Mouse (Mus musculus) CH12.LX (cell line): ENCODE results near the gene Tbc1d23. TPM values are rescaled to one million over a fixed set of nuclear protein-coding genes. Genes with fewer than 3 reads are reported as not detected.

Experiments used
- DNase-seq: peaks from one replicate; pipeline ENCODE4 v3.0.0-alpha.2; 2013; ENCODE audit errors: extremely low read depth
- H3K27ac ChIP-seq: 2 replicates; pipeline ENCODE4 v1.5.1; 2012; ENCODE audit warnings: low read depth, mild to moderate bottlenecking, control low read depth, moderate library complexity; ENCODE audit not compliant: insufficient read depth
- H3K27me3 ChIP-seq: replicated peaks from 2 replicates; pipeline ENCODE3; 2012; ENCODE audit warnings: inconsistent platforms
- H3K36me3 ChIP-seq, 2 experiments: replicated peaks in 1 of 2; 2 replicates each; pipeline versions ENCODE3 to v1.6.1; 2012; ENCODE audit warnings: inconsistent platforms in 1 of 2, low read length in 1 of 2, mild to moderate bottlenecking in 1 of 2, mixed read lengths in 1 of 2, moderate library complexity in 1 of 2; ENCODE audit not compliant: control insufficient read depth in 1 of 2, insufficient read depth in 1 of 2
- H3K4me1 ChIP-seq, 2 experiments: 2 replicates each; pipeline ENCODE4 v1.6.1; 2012; ENCODE audit warnings: inconsistent platforms in 1 of 2, moderate library complexity in 1 of 2; ENCODE audit not compliant: insufficient read depth in 2 of 2, control insufficient read depth in 1 of 2
- H3K4me2 ChIP-seq: 2 replicates; pipeline ENCODE4 v1.6.1; 2012; ENCODE audit warnings: low read depth, mild to moderate bottlenecking, control low read depth; ENCODE audit not compliant: poor library complexity, insufficient read depth, severe bottlenecking
- H3K4me3 ChIP-seq, 3 experiments: fragments of 150-350 bp in 1 of 3; sonication (generic) in 1 of 3; replicated peaks in 1 of 3; 2 replicates each; pipeline versions ENCODE3 to v1.5.1; 2011 to 2012; ENCODE audit warnings: low read depth in 2 of 3, low read length in 2 of 3, mild to moderate bottlenecking in 2 of 3, moderate library complexity in 2 of 3, control low read depth in 1 of 3, improper control_type of control experiment in 1 of 3, inconsistent platforms in 1 of 3, mixed read lengths in 1 of 3; ENCODE audit not compliant: poor library complexity in 1 of 3
- H3K79me2 ChIP-seq: replicated peaks from 2 replicates; pipeline ENCODE4 v1.6.1; 2012; ENCODE audit warnings: mild to moderate bottlenecking, moderate library complexity; ENCODE audit not compliant: control insufficient read depth, poor library complexity, insufficient read depth, severe bottlenecking; ENCODE audit errors: extremely low read depth
- H3K9ac ChIP-seq: 2 replicates; pipeline ENCODE4 v1.6.1; 2012; ENCODE audit warnings: low read depth, mild to moderate bottlenecking, control low read depth, moderate library complexity; ENCODE audit not compliant: insufficient read depth
- H3K9me3 ChIP-seq: replicated peaks from 2 replicates; pipeline ENCODE3; 2012; ENCODE audit warnings: low read length, inconsistent platforms, mixed read lengths
- BHLHE40 ChIP-seq: IDR thresholded peaks from 2 replicates; pipeline ENCODE4 v1.6.1; 2011; ENCODE audit warnings: mild to moderate bottlenecking, low read depth, low read length, improper control_type of control experiment
- CHD1 ChIP-seq: IDR thresholded peaks from 2 replicates; pipeline ENCODE4 v1.6.1; 2012; ENCODE audit warnings: low read depth, low read length, improper control_type of control experiment, inconsistent platforms
- CHD2 ChIP-seq: IDR thresholded peaks from 2 replicates; pipeline ENCODE4 v1.6.1; 2011; ENCODE audit warnings: low read length, improper control_type of control experiment
- CTCF ChIP-seq, 2 experiments: IDR thresholded peaks in 1 of 2; conservative IDR thresholded peaks in 1 of 2; 2 replicates each; pipeline ENCODE4 v1.5.1; 2011 to 2012; ENCODE audit warnings: low read depth in 2 of 2, low read length in 2 of 2, improper control_type of control experiment in 1 of 2, inconsistent platforms in 1 of 2, mild to moderate bottlenecking in 1 of 2, moderate library complexity in 1 of 2
- E2F4 ChIP-seq: IDR thresholded peaks from 2 replicates; pipeline ENCODE4 v1.6.1; 2011; ENCODE audit warnings: low read depth, low read length, improper control_type of control experiment; ENCODE audit not compliant: insufficient replicate concordance
- ELF1 ChIP-seq: IDR thresholded peaks from 2 replicates; pipeline ENCODE4 v1.6.1; 2014; ENCODE audit warnings: low read depth, mild to moderate bottlenecking, inconsistent platforms, low read length, improper control_type of control experiment
- EP300 ChIP-seq: IDR thresholded peaks from 2 replicates; pipeline ENCODE4 v1.6.1; 2011; ENCODE audit warnings: low read length, improper control_type of control experiment
- ETS1 ChIP-seq: conservative IDR thresholded peaks from 2 replicates; pipeline ENCODE4 v1.6.1; 2012; ENCODE audit warnings: low read depth, mild to moderate bottlenecking, inconsistent platforms, low read length, improper control_type of control experiment, moderate library complexity
- GABPA ChIP-seq: IDR thresholded peaks from 2 replicates; pipeline ENCODE4 v1.6.1; 2012; ENCODE audit warnings: low read depth, low read length, improper control_type of control experiment, inconsistent platforms; ENCODE audit not compliant: insufficient replicate concordance
- HCFC1 ChIP-seq: IDR thresholded peaks from 2 replicates; pipeline ENCODE4 v1.6.1; 2012; ENCODE audit warnings: low read depth, mild to moderate bottlenecking, inconsistent platforms, low read length, improper control_type of control experiment
- IRF4 ChIP-seq: IDR thresholded peaks from 2 replicates; pipeline ENCODE4 v1.6.1; 2014; ENCODE audit warnings: low read depth, mild to moderate bottlenecking, inconsistent platforms, low read length, improper control_type of control experiment
- JUN ChIP-seq: IDR thresholded peaks from 2 replicates; pipeline ENCODE4 v1.6.1; 2011; ENCODE audit warnings: low read depth, mild to moderate bottlenecking, low read length, improper control_type of control experiment, moderate library complexity; ENCODE audit not compliant: insufficient read depth
- JUND ChIP-seq: conservative IDR thresholded peaks from 2 replicates; pipeline ENCODE4 v1.6.1; 2011; ENCODE audit warnings: low read depth, low read length, improper control_type of control experiment
- KAT2A ChIP-seq: IDR thresholded peaks from 2 replicates; pipeline ENCODE4 v1.6.1; 2012; ENCODE audit warnings: low read length, improper control_type of control experiment, inconsistent platforms; ENCODE audit not compliant: insufficient replicate concordance
- MAFK ChIP-seq: IDR thresholded peaks from 2 replicates; pipeline ENCODE4 v1.6.1; 2011; ENCODE audit warnings: low read length, improper control_type of control experiment; ENCODE audit not compliant: insufficient replicate concordance
- MAX ChIP-seq: IDR thresholded peaks from 2 replicates; pipeline ENCODE4 v1.6.1; 2011; ENCODE audit warnings: low read length, improper control_type of control experiment
- MAZ ChIP-seq: IDR thresholded peaks from 2 replicates; pipeline ENCODE4 v1.6.1; 2012; ENCODE audit warnings: low read depth, mild to moderate bottlenecking, inconsistent platforms, low read length, improper control_type of control experiment, moderate library complexity
- MEF2A ChIP-seq: IDR thresholded peaks from 2 replicates; pipeline ENCODE4 v1.6.1; 2014; ENCODE audit warnings: low read depth, mild to moderate bottlenecking, inconsistent platforms, low read length, improper control_type of control experiment, borderline replicate concordance
- MXI1 ChIP-seq: IDR thresholded peaks from 2 replicates; pipeline ENCODE4 v1.6.1; 2011; ENCODE audit warnings: mild to moderate bottlenecking, low read depth, low read length, improper control_type of control experiment
- MYC ChIP-seq: IDR thresholded peaks from 2 replicates; pipeline ENCODE4 v1.6.1; 2011; ENCODE audit warnings: low read depth, mild to moderate bottlenecking, improper control_type of control experiment, low read length
- NELFE ChIP-seq: IDR thresholded peaks from 2 replicates; pipeline ENCODE4 v1.6.1; 2011; ENCODE audit warnings: low read depth, low read length, improper control_type of control experiment
- NRF1 ChIP-seq: IDR thresholded peaks from 2 replicates; pipeline ENCODE4 v1.6.1; 2014; ENCODE audit warnings: low read depth, mild to moderate bottlenecking, inconsistent platforms, low read length, improper control_type of control experiment, moderate library complexity
- PAX5 ChIP-seq: IDR thresholded peaks from 2 replicates; pipeline ENCODE4 v1.6.1; 2012; ENCODE audit warnings: low read length, inconsistent platforms, mixed read lengths
- POLR2A ChIP-seq: IDR thresholded peaks from 2 replicates; pipeline ENCODE4 v1.6.1; 2011; ENCODE audit warnings: low read depth, mild to moderate bottlenecking, improper control_type of control experiment, low read length
- POLR2AphosphoS2 ChIP-seq: IDR thresholded peaks from 2 replicates; pipeline ENCODE4 v1.6.1; 2011; ENCODE audit warnings: low read depth, low read length, improper control_type of control experiment
- RAD21 ChIP-seq: IDR thresholded peaks from 2 replicates; pipeline ENCODE4 v1.6.1; 2011; ENCODE audit warnings: low read depth, mild to moderate bottlenecking, low read length, improper control_type of control experiment, moderate library complexity
- RCOR1 ChIP-seq: conservative IDR thresholded peaks from 2 replicates; pipeline ENCODE4 v1.6.1; 2012; ENCODE audit warnings: low read depth, mild to moderate bottlenecking, inconsistent platforms, low read length, improper control_type of control experiment
- SIN3A ChIP-seq: IDR thresholded peaks from 2 replicates; pipeline ENCODE4 v1.6.1; 2012; ENCODE audit warnings: low read length, improper control_type of control experiment, inconsistent platforms
- SMC3 ChIP-seq: IDR thresholded peaks from 2 replicates; pipeline ENCODE4 v1.6.1; 2011; ENCODE audit warnings: low read depth, low read length, improper control_type of control experiment
- TBP ChIP-seq: conservative IDR thresholded peaks from 2 replicates; pipeline ENCODE4 v1.6.1; 2011; ENCODE audit warnings: low read depth, low read length, improper control_type of control experiment
- TCF12 ChIP-seq: IDR thresholded peaks from 2 replicates; pipeline ENCODE4 v1.6.1; 2014; ENCODE audit warnings: low read depth, mild to moderate bottlenecking, inconsistent platforms, low read length, improper control_type of control experiment
- UBTF ChIP-seq: IDR thresholded peaks from 2 replicates; pipeline ENCODE4 v1.6.1; 2012; ENCODE audit warnings: low read depth, mild to moderate bottlenecking, inconsistent platforms, low read length, improper control_type of control experiment, moderate library complexity
- USF1 ChIP-seq: IDR thresholded peaks from 2 replicates; pipeline ENCODE4 v1.6.1; 2014; ENCODE audit warnings: low read depth, mild to moderate bottlenecking, inconsistent platforms, low read length, improper control_type of control experiment
- USF2 ChIP-seq: conservative IDR thresholded peaks from 2 replicates; pipeline ENCODE4 v1.6.1; 2011; ENCODE audit warnings: low read depth, low read length, improper control_type of control experiment
- ZC3H11A ChIP-seq: IDR thresholded peaks from 2 replicates; pipeline ENCODE4 v1.6.1; 2012; ENCODE audit warnings: low read depth, mild to moderate bottlenecking, inconsistent platforms, low read length, improper control_type of control experiment
- ZKSCAN1 ChIP-seq: IDR thresholded peaks from 2 replicates; pipeline ENCODE4 v1.6.1; 2012; ENCODE audit warnings: low read depth, inconsistent platforms, low read length, improper control_type of control experiment, borderline replicate concordance
- ZMIZ1 ChIP-seq: IDR thresholded peaks from 2 replicates; pipeline ENCODE4 v1.6.1; 2012; ENCODE audit warnings: low read depth, mild to moderate bottlenecking, inconsistent platforms, low read length, improper control_type of control experiment
- ZNF384 ChIP-seq: IDR thresholded peaks from 2 replicates; pipeline ENCODE4 v1.6.1; 2012; ENCODE audit warnings: low read depth, low read length, improper control_type of control experiment, inconsistent platforms
- dilution Hi-C: fragments of 300-500 bp; cut with MboI; formaldehyde crosslinking; loops from 2 replicates; pipeline ENCODE4 v1.14.3; 2020; ENCODE audit warnings: low sequenced_read_pairs; ENCODE audit not compliant: extremely low pct_unique_long_range_greater_than_20kb, extremely low pct_ligation_motif_present
- in situ Hi-C: fragments of 300-500 bp; cut with MboI; formaldehyde crosslinking; loops from 3 replicates; pipeline ENCODE4 v1.14.3; 2019; ENCODE audit warnings: low sequenced_read_pairs, low pct_ligation_motif_present, low pct_unique_long_range_greater_than_20kb, mixed read lengths
- polyA plus RNA-seq: library from polyadenylated mRNA; unstranded; fragments of >175 nt; gene quantifications from 2 replicates; pipeline ENCODE4 v1.2.1, GENCODE M21; 2012; ENCODE audit warnings: low read depth; ENCODE audit not compliant: insufficient read length
- total RNA-seq, 2 experiments: library from RNA; depleted of rRNA; stranded (reverse); fragments of 300-350 nt in 1 of 2; fragments of >200 nt in 1 of 2; gene quantifications; 2 replicates each; pipeline ENCODE4 v1.2.3; 2012 to 2014

The Tbc1d23 gene
- total and polyA plus RNA-seq, 3 experiments: 21.2 to 38.8 (median 31.5) TPM

DNA sequence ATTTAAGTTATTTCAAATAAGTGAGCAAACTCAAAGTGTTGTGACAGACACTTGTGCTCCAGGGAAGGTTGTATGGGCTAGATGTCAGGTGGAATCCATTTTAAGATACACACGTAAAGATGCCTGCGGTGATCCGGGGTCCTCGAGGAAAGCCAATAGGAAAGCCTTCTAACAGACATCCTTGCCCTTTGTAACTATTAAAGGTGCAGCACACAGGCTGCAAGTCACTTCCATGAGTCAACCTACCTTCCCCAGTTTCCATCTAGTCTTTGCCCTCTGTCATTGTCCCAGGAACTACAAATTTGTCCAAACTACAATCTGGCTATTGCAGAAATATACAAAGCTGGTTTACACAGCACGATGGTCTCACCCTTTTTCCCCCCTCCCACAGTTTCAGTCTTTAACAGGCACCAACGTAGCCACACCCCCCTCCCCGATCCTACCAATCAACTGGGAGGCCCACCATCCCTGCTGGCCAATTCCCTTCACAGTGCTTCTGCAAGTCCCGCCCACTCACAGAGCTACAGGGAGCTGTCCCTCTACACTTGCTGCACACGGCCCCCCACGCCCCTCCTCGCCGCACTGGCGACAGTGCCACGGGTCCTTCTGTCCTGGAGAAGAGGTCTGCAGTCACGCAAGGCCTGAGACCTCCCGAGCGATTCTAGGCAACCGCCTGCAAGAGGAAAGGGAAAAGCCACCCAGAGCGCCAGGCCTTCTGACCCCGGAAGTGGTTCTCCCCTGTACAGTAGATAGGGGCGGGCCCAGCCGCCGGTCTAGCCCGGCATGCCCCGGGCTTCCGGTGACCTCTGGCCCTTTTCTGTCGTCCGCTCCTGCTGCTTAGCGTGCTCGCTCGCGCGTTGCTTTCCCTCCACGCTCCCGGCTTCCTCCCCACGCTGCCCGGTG lies 110.1 kb downstream of the Tbc1d23 start, which contains the start of gene Tomm70a:
Tomm70a (plus strand) TSS at position 791 of the 903 bp plus-strand sequence.
- Histone ChIP-seq H3K36me3 (peaks cover 0 to 16% of the 10 kb centered on the region in 2 experiments), H3K4me2 (peak within 1 kb of the TSS; percentile 99), H3K27me3 (peaks cover 2% of the 10 kb centered on the region), H3K9me3 (no peaks in the 10 kb centered on the region)
- TF ChIP-seq ZNF384: no peak
- peak; percentile 86 for TF ChIP-seq TCF12
- TF ChIP-seq USF1: no peak; the same call in 1 of the 2 replicates
- TF ChIP-seq RAD21: no peak
- TF ChIP-seq SIN3A: peak; percentile 89
- TF ChIP-seq NRF1: peak; percentile 46
- TF ChIP-seq POLR2A: peak; percentile 95
- TF ChIP-seq KAT2A: peak; percentile 96; the same call in 1 of the 2 replicates
- no peak; the same call in 1 of the 2 replicates for TF ChIP-seq POLR2AphosphoS2
- no peak for TF ChIP-seq SMC3
- no peak for TF ChIP-seq E2F4
- TF ChIP-seq MAFK: no peak
- TF ChIP-seq RCOR1: no peak
- peak; percentile 97 for TF ChIP-seq CHD2
- peak; percentile 90 for TF ChIP-seq ELF1
- TF ChIP-seq HCFC1: peak; percentile 95
- no peak; the same call in 1 of the 2 replicates for TF ChIP-seq BHLHE40
- peak; percentile 96 for TF ChIP-seq MYC
- TF ChIP-seq MEF2A: peak; percentile 52; the same call in 1 of the 2 replicates
- TF ChIP-seq NELFE: peak; percentile 89
- TF ChIP-seq ZKSCAN1: no peak
- peak; percentile 78 for TF ChIP-seq ZMIZ1
- no peak for TF ChIP-seq JUND
- no peak for TF ChIP-seq EP300
- peak; percentile 24; the same call in 1 of the 2 replicates for TF ChIP-seq GABPA
- peak; percentile 85 for TF ChIP-seq CHD1
- TF ChIP-seq ETS1: no peak
- TF ChIP-seq CTCF (conservative IDR thresholded peaks at IDR 0.05 in 1 of 2, IDR thresholded peaks at IDR 0.05 in 1 of 2; ENCODE audit: low read depth in 2 of 2, low read length in 2 of 2): no peak
- no peak for TF ChIP-seq ZC3H11A
- peak; percentile 63 for TF ChIP-seq MAZ
- TF ChIP-seq MAX: peak; percentile 81; the same call in 1 of the 2 replicates
- TF ChIP-seq TBP: peak; percentile 88
- TF ChIP-seq USF2: no peak
- TF ChIP-seq UBTF: no peak
- TF ChIP-seq IRF4: peak; percentile 76
- TF ChIP-seq MXI1: peak; percentile 96
- no peak for TF ChIP-seq PAX5
- TF ChIP-seq JUN: no peak
- TF ChIP-seq, all 38 proteins: peak for 19
- dilution Hi-C loops: no loop called here
- H3K79me2 ChIP-seq: peaks cover 39% of the 10 kb centered on the region
- H3K9ac ChIP-seq: peak within 1 kb of the TSS; percentile 94
- peak; percentile 99 for DNase-seq
- H3K4me1 ChIP-seq: peaks cover 7 to 33% of the 10 kb centered on the region in 2 experiments; a peak in 3 of 4 replicates
- H3K27ac ChIP-seq: peak within 1 kb of the TSS; percentile 81
- peak within 1 kb of the TSS; percentile 77 to 87 (median 83) for H3K4me3 ChIP-seq
- in situ Hi-C loops: loop anchor here (5.0 to 25.0 kb wide), 2 partner anchors 46 to 266 kb away; partner anchors contain the start of gene Nit2
